Mouse (Mus musculus): Measurements from ENCODE around the gene Ccdc153.

DNA sequence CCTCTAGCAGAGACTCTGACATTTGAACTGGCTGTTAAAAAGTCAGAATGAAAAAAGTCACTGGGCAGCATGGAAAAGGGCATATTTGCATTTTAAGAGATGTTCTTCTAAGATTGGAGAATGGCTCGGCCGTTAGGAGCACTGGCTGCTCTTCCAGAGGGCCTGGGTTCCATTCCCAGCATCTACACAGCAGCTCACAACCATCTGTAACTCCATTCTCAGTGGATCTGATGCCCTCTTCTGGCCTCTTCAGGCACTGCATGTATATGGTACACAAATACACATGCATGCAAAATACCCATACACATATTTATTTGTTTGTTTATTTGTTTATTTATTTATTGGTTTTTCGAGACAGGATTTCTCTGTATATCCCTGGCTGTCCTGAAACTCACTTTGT is 28.6 kb downstream of the Ccdc153 start:
- TF ChIP-seq CTCF (IDR thresholded peaks at IDR 0.05; ENCODE audit: insufficient read depth, low read depth, low read length) (no peak), POLR2A (IDR thresholded peaks at IDR 0.05; ENCODE audit: insufficient read depth, low read depth, low read length) (no peak)
